Mouse (Mus musculus) ZHBTc4 (cell line): ENCODE results near the gene Fam102b.
A peak's percentile ranks its signal among the peaks of the same experiment; 100 is the strongest.

Source experiments
- DNase-seq: peaks from one replicate; pipeline ENCODE4 v3.0.0-alpha.2; 2011; ENCODE audit warnings: low read depth, low spot score

Fam102b gene

GRCm38 (mm10) chr3:109027515-109027987, at the start of gene Fam102b:
TSS of gene Fam102b (minus strand) at chr3:109027607.
- DNase-seq, result peak; percentile 93

GRCm38 (mm10) chr3:109062989-109063388, 35.6 kb upstream of the Fam102b start:
- DNase-seq, result peak; percentile 62

- no peak for DNase-seq
These were observed 35.0 kb upstream of the Fam102b start for GRCm38 (mm10) chr3:109062391-109062790.

- DNase-seq, result no peak
These were observed 32.5 kb upstream of the Fam102b start for GRCm38 (mm10) chr3:109059903-109060302.

- no peak for DNase-seq
These were observed 24.5 kb upstream of the Fam102b start for GRCm38 (mm10) chr3:109051946-109052331.

GRCm38 (mm10) chr3:109051056-109051945, 23.9 kb upstream of the Fam102b start:
- no peak for DNase-seq

GRCm38 (mm10) chr3:109047707-109048283, 20.4 kb upstream of the Fam102b start:
- DNase-seq, result no peak

- DNase-seq, result no peak
These were observed 19.0 kb upstream of the Fam102b start for GRCm38 (mm10) chr3:109046428-109046827.

- DNase-seq, result no peak
These were observed 16.0 kb upstream of the Fam102b start for GRCm38 (mm10) chr3:109043395-109043794.

- DNase-seq, result no peak
These were observed 13.5 kb upstream of the Fam102b start for GRCm38 (mm10) chr3:109040908-109041307.

- no peak for DNase-seq
These were observed 7.0 kb upstream of the Fam102b start for GRCm38 (mm10) chr3:109034411-109034810.

GRCm38 (mm10) chr3:109032306-109032705, 4.9 kb upstream of the Fam102b start:
- no peak for DNase-seq

GRCm38 (mm10) chr3:109031626-109032025, 4.2 kb upstream of the Fam102b start:
- no peak for DNase-seq

GRCm38 (mm10) chr3:109030817-109031216, 3.4 kb upstream of the Fam102b start:
- peak; percentile 25 for DNase-seq

GRCm38 (mm10) chr3:109029661-109030060, 2.3 kb upstream of the Fam102b start:
- DNase-seq, result no peak

- DNase-seq, result peak; percentile 66
These were observed 376 bp downstream of the Fam102b start for GRCm38 (mm10) chr3:109026991-109027470.

GRCm38 (mm10) chr3:109026462-109026990, 881 bp downstream of the Fam102b start:
- peak; percentile 33 for DNase-seq

- peak; percentile 91 for DNase-seq
These were observed 1.8 kb downstream of the Fam102b start for GRCm38 (mm10) chr3:109025579-109025978.

GRCm38 (mm10) chr3:109023066-109023465, 4.3 kb downstream of the Fam102b start:
- no peak for DNase-seq

GRCm38 (mm10) chr3:109021720-109022516, 5.5 kb downstream of the Fam102b start:
- DNase-seq, result no peak

GRCm38 (mm10) chr3:109018336-109018735, 9.1 kb downstream of the Fam102b start:
- no peak for DNase-seq

GRCm38 (mm10) chr3:109012595-109012994, 14.8 kb downstream of the Fam102b start:
- DNase-seq, result no peak
